In the genomic region with DNA sequence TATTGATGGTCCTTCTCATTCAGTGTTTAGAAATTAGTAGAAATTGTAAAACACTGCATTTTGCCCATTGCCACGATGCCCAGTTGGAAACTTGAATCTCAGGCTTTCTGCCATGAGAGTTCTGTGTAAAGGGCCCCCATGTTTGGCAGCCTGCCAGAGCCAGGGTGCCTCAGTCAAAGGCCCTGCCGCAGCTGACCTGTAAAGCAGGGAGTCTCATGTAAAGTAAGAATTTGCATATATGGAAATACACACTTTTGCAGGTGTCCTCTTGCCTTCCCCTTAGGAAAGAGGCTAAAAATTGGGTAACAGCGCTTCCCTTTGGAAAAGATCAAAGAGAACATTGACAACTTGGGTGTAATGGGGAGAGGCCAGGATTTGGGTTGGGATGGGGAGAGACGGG, we compare ENCODE assay signal across 20 mouse cellular contexts.
DNase-seq lines count a peak whose midpoint lies in the region; ATAC-seq lines count a peak whose summit lies in the region.
"Had no signal": no experiment of that assay in that cellular context is flagged by ENCODE, and none has a peak within 500 bp of the region (broad histone marks: within the 10 kb centered on the region; RNA-seq: fewer than 3 reads in every experiment).

No protein-coding gene starts in this region.

- intact Hi-C loops in left cerebral cortex, postnatal 4 days (cut with DNase I) = no loop called here

- H3K27ac ChIP-seq in forebrain, embryonic 14.5 days (ENCODE audit: low read depth, low read length) = no peak overlapping the region
- H3K27ac ChIP-seq in forebrain, embryonic 15.5 days (replicated peaks) = no peak overlapping the region
- no peak overlapping the region for H3K27ac ChIP-seq in neural tube, embryonic 12.5 days
- H3K27ac ChIP-seq: gastrocnemius, adult 2 months; hindbrain, embryonic 15.5 days; kidney, postnatal 0 days; limb, embryonic 10.5 days had no signal

- no peaks in the 10 kb centered on the region for H3K36me3 ChIP-seq in forebrain, embryonic 14.5 days (ENCODE audit: control insufficient read depth, insufficient read depth, low read length)
- no peaks in the 10 kb centered on the region for H3K36me3 ChIP-seq in forebrain, embryonic 15.5 days
- no peaks in the 10 kb centered on the region for H3K36me3 ChIP-seq in neural tube, embryonic 12.5 days
- H3K36me3 ChIP-seq: hindbrain, embryonic 15.5 days had no signal

- H3K27me3 ChIP-seq in forebrain, embryonic 14.5 days (replicated peaks; ENCODE audit: control insufficient read depth, insufficient read depth, low read length) = no peaks in the 10 kb centered on the region
- H3K27me3 ChIP-seq in forebrain, embryonic 15.5 days = no peaks in the 10 kb centered on the region
- no peaks in the 10 kb centered on the region for H3K27me3 ChIP-seq in neural tube, embryonic 12.5 days (replicated peaks)
- H3K27me3 ChIP-seq: hindbrain, embryonic 15.5 days; megakaryocyte, embryonic 14.5 days had no signal

- WGBS in forebrain, embryonic 14.5 days = 24% methylated on average over 4 of the region's 4 CpGs
- WGBS in forebrain, embryonic 15.5 days = 25% methylated on average over 4 of the region's 4 CpGs
- 46% methylated on average over 4 of the region's 4 CpGs for WGBS in neural tube, embryonic 12.5 days

- peak; percentile 49 for DNase-seq in forebrain, embryonic 14.5 days (ENCODE audit: low spot score)
- DNase-seq in left cerebral cortex, postnatal 4 days = peak; percentile 49
- no peak for DNase-seq in left cerebral cortex, adult 11 months (ENCODE audit: low spot score)
- DNase-seq in neural tube, embryonic 10.5 days (ENCODE audit: extremely low spot score, low spot score) = no peak
- DNase-seq in spleen, postnatal 36 days (ENCODE audit: low spot score in 2 of 2) = no peak
- DNase-seq: adrenal gland, adult 8-10 months; B cell, adult 2 months; cerebellum, adult 8-10 months; gastrocnemius, adult 2 months; heart, postnatal 36 days; lung, adult 2 months; lung, postnatal 36 days had no signal

- H3K9ac ChIP-seq in forebrain, embryonic 14.5 days (ENCODE audit: low read length) = no peak overlapping the region
- H3K9ac ChIP-seq in forebrain, embryonic 15.5 days (replicated peaks) = no peak overlapping the region
- H3K9ac ChIP-seq in neural tube, embryonic 12.5 days = no peak overlapping the region
- H3K9ac ChIP-seq: hindbrain, embryonic 15.5 days had no signal

- H3K9me3 ChIP-seq in forebrain, embryonic 14.5 days (replicated peaks; ENCODE audit: control insufficient read depth, low read length) = no peaks in the 10 kb centered on the region
- no peaks in the 10 kb centered on the region for H3K9me3 ChIP-seq in forebrain, embryonic 15.5 days
- H3K9me3 ChIP-seq in neural tube, embryonic 12.5 days = no peaks in the 10 kb centered on the region
- H3K9me3 ChIP-seq: hindbrain, embryonic 15.5 days; limb, embryonic 10.5 days; megakaryocyte, embryonic 14.5 days had no signal

- H3K4me3 ChIP-seq in forebrain, embryonic 14.5 days (ENCODE audit: low read depth, low read length) = no peak overlapping the region
- no peak overlapping the region for H3K4me3 ChIP-seq in forebrain, embryonic 15.5 days
- no peak overlapping the region for H3K4me3 ChIP-seq in neural tube, embryonic 12.5 days
- H3K4me3 ChIP-seq: gastrocnemius, adult 2 months; hindbrain, embryonic 15.5 days; limb, embryonic 10.5 days; megakaryocyte, embryonic 14.5 days had no signal

- peaks cover 4% of the 10 kb centered on the region for H3K4me1 ChIP-seq in forebrain, embryonic 14.5 days (ENCODE audit: control insufficient read depth, insufficient read depth, low read length)
- H3K4me1 ChIP-seq in forebrain, embryonic 15.5 days = peaks cover 10% of the 10 kb centered on the region
- peaks cover 22% of the 10 kb centered on the region for H3K4me1 ChIP-seq in neural tube, embryonic 12.5 days

- no peak overlapping the region for H3K4me2 ChIP-seq in forebrain, embryonic 14.5 days (ENCODE audit: low read length)
- H3K4me2 ChIP-seq in forebrain, embryonic 15.5 days (replicated peaks) = no peak overlapping the region
- no peak overlapping the region for H3K4me2 ChIP-seq in neural tube, embryonic 12.5 days (replicated peaks)
- H3K4me2 ChIP-seq: hindbrain, embryonic 15.5 days; liver, embryonic 11.5 days had no signal

- ATAC-seq in forebrain, embryonic 14.5 days = no peak; the same call in 1 of the 2 replicates
- ATAC-seq in forebrain, embryonic 15.5 days (replicated peaks) = no peak
- 0 out of 2 replicates have a peak, but pooled peaks have one; percentile 25 for ATAC-seq in neural tube, embryonic 12.5 days (ENCODE audit: low FRiP score, low read depth)
- ATAC-seq: intestine, embryonic 16.5 days had no signal

Comparison
In these comparisons a context has a peak if more than half of its experiments do, and no peak if none do; other contexts are left out.
1. DNase-seq: peak in forebrain, embryonic 14.5 days (single experiment) and left cerebral cortex, postnatal 4 days (single experiment); none in left cerebral cortex, adult 11 months (single experiment), neural tube, embryonic 10.5 days (single experiment) and spleen, postnatal 36 days (0 of 2).